11 mouse cellular contexts compared by ENCODE assay signal in the genomic region with DNA sequence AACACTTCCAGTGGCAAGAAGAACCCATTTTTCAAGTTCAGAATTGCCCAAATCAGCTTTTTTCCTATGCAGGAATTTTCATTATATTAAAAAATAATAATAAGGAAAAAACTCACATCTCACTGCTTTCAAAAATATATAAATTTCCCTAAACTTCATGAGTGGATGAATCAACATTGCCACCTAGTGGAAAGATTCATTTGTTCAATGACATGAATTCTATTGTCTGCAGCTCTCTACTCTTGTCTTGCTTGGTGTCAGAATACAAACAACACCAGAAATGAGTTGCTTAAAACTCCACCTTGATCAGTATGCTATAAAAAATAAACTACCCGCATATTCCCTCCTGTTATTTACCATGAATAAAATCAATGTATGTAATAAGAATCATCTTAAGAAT.
DNase-seq lines count a peak whose midpoint lies in the region; ATAC-seq and TF ChIP-seq lines count a peak whose summit lies in the region.
"Had no signal": no experiment of that assay in that cellular context is flagged by ENCODE, and none has a peak within 500 bp of the region (broad histone marks: within the 10 kb centered on the region; RNA-seq: fewer than 3 reads in every experiment).

No protein-coding gene starts in this region.

- no peaks in the 10 kb centered on the region for H3K4me1 ChIP-seq in midbrain, postnatal 0 days (ENCODE audit: insufficient read depth, low read length)
- H3K4me1 ChIP-seq: lung, embryonic 15.5 days; neural tube, embryonic 13.5 days had no signal

- no peak overlapping the region for H3K4me3 ChIP-seq in midbrain, postnatal 0 days (ENCODE audit: low read depth, low read length)
- H3K4me3 ChIP-seq: lung, embryonic 15.5 days; neural tube, embryonic 13.5 days had no signal

- H3K4me2 ChIP-seq in midbrain, postnatal 0 days (ENCODE audit: low read depth, low read length, poor library complexity, severe bottlenecking), result no peak overlapping the region
- H3K4me2 ChIP-seq: lung, embryonic 15.5 days; neural tube, embryonic 13.5 days had no signal

- intact Hi-C loops in left cerebral cortex, postnatal 14 days (cut with DNase I), result no loop called here
- intact Hi-C loops in left cerebral cortex, postnatal 36 days (cut with DNase I), result no loop called here

- peak; percentile 86 for TF ChIP-seq CTCF in midbrain, postnatal 0 days (IDR thresholded peaks at IDR 0.05)

- no peak overlapping the region for H3K9ac ChIP-seq in midbrain, postnatal 0 days (replicated peaks; ENCODE audit: low read length, poor library complexity, severe bottlenecking)
- H3K9ac ChIP-seq: lung, embryonic 15.5 days; neural tube, embryonic 13.5 days had no signal

- no peaks in the 10 kb centered on the region for H3K9me3 ChIP-seq in midbrain, postnatal 0 days (ENCODE audit: low read length)
- H3K9me3 ChIP-seq: lung, embryonic 15.5 days; neural tube, embryonic 13.5 days had no signal

- peak; percentile 7 to 68 for DNase-seq in cerebellum, postnatal 10 days
- DNase-seq in cerebellum, adult 11-12 months, result no peak
- peak; percentile 25 to 56 for DNase-seq in left cerebral cortex, postnatal 14 days (ENCODE audit: low spot score in 2 of 2)
- DNase-seq in left cerebral cortex, postnatal 36 days (ENCODE audit: low spot score in 2 of 2), result no peak
- DNase-seq in embryo, embryonic 10 days (ENCODE audit: low spot score), result peak; percentile 51
- peak; percentile 85 for DNase-seq in midbrain, postnatal 0 days (ENCODE audit: low spot score)
- DNase-seq in urinary bladder, postnatal 36 days (ENCODE audit: low spot score in 2 of 2), result no peak
- DNase-seq: adrenal gland, postnatal 36 days had no signal

- 25% methylated on average over 1 of the region's 1 CpGs for WGBS in midbrain, postnatal 0 days

- H3K27me3 ChIP-seq in midbrain, postnatal 0 days (ENCODE audit: insufficient read depth, low read length), result no peaks in the 10 kb centered on the region
- H3K27me3 ChIP-seq: lung, embryonic 15.5 days; neural tube, embryonic 13.5 days had no signal

- no peak overlapping the region for H3K27ac ChIP-seq in midbrain, postnatal 0 days (ENCODE audit: low read depth, low read length)
- H3K27ac ChIP-seq: lung, embryonic 15.5 days; neural tube, embryonic 13.5 days had no signal

- no peak for ATAC-seq in midbrain, postnatal 0 days (ENCODE audit: low FRiP score)
- ATAC-seq in granulocyte monocyte progenitor cell, adult 5-6 weeks (replicated peaks; ENCODE audit: poor library complexity, severe bottlenecking), result no peak

- H3K36me3 ChIP-seq in midbrain, postnatal 0 days (ENCODE audit: insufficient read depth, low read length), result no peaks in the 10 kb centered on the region
- H3K36me3 ChIP-seq: lung, embryonic 15.5 days; neural tube, embryonic 13.5 days had no signal

Comparison
In these comparisons a context has a peak if more than half of its experiments do, and no peak if none do; other contexts are left out.
1. DNase-seq: peak in cerebellum, postnatal 10 days (2 of 2), left cerebral cortex, postnatal 14 days (2 of 2), embryo, embryonic 10 days (single experiment) and midbrain, postnatal 0 days (single experiment); none in cerebellum, adult 11-12 months (single experiment), left cerebral cortex, postnatal 36 days (0 of 2) and urinary bladder, postnatal 36 days (0 of 2).